Mouse (Mus musculus): Measurements from ENCODE around the gene Suco. TPM values are rescaled to one million over a fixed set of nuclear protein-coding genes. Genes with fewer than 3 reads are reported as not detected.

The Suco gene
- total RNA-seq, 2 experiments from 2014 or later, result 46.0 to 55.5 TPM

DNA sequence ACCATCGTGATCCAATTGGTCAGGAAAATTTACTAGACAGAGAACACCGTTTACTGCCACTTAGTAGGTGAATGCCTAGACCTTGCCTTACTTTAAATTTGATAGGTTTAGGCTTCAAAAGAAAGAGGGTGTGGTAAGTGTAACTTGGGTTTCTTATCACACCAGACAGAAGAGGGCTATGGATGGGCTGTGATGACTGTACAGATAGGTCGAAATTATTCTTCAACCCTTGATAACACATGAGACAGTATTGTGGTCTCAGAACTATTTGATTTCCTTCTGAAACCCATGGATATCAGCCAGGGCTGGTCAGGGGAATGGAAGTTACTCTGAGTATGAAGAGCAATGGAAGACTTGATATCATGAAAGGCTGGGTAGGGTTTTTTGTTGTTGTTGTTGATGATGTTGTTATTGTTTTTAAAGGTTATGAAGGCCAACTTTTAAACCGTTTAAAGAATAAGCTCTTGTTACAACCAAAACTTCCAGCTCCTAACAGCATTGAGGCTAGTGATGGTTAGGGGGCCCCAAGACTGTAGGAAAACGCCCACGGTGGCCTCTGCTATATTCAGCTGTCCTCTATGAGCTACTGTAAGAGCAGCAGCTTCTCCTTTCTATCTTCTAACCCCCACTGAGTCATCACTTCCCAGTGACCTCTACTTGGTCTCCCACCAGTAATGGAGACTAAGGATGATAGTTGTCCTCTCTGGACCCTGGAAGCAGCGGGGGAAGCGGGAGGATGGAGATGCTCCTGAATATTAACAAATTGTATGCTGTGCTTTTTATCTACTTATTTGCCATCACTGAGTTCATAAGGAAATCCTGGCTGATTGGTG, 84.4 kb downstream of the Suco start:
- DNase-seq, result no peak

DNA sequence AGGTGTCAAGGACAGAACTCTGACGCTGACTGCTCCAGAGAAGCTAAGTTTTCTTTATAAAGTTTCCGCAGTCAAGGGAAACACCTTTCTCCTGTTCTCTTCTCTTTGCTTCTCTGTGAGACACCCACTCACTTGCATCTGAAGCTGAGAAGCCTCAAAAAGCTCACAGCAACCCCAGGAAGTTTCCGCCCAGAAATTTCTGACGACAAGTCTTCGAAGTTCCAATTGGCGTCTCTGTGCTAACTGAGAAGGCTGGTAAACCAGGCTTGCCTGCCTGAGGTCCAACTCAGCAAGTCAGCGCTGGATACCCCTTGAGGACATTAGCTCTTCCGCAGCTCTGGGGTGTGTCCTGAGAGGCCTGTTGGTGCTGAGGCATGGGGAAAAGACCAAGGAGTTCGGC, 88.1 kb downstream of the Suco start, which contains the start of gene Fasl:
Fasl (minus strand) TSS at position 157 of the 400 bp plus-strand sequence.
- DNase-seq, result no peak

DNA sequence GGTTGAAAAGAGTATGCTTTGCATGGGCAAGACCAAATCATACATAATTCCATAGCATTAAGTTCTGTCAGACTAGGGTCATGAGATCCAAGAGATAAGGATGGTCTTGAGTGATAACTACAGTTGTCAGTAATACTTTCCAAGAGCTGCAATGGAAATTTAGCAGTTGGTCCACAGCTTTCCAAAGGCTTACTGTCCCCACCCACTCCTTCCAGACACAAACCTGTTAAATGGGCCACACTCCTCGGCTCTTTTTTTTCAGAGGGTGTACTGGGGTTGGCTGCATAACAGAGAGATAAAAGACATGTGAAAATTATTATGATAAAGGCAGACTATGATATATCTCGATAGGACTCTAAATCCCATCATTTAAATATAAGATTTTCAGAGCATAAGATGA, 93.8 kb downstream of the Suco start:
- no peak for DNase-seq

GRCm38 (mm10) chr1:161781594-161781993, 94.9 kb downstream of the Suco start:
- no peak for DNase-seq

- no peak for DNase-seq
These were observed 97.4 kb downstream of the Suco start for GRCm38 (mm10) chr1:161779057-161779456.

- DNase-seq, result no peak
These were observed 101.3 kb downstream of the Suco start for GRCm38 (mm10) chr1:161775151-161775550.

GRCm38 (mm10) chr1:161771293-161771692, 105.2 kb downstream of the Suco start:
- no peak for DNase-seq

GRCm38 (mm10) chr1:161769329-161769728, 107.2 kb downstream of the Suco start:
- DNase-seq, result no peak

DNA sequence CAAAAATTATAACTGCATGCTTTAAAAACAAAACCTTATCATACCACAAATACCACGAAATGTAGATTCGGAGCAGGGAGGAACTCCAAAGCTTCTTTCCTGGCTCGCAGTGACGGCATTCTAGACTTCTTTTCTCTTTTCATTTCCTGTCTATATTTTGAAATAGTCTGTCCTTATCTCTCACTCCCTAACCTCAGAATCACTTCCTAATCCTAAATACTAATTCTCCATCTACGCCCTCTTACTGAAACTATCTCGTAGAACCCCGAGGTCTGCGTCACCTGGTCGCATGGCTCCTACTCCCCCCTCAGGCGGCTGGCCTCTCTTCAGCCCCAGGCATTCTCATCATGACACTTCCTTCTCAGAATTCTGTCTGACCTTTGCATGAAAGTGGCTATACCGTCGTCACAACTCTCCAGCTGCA, 109.4 kb downstream of the Suco start:
- no peak for DNase-seq

DNA sequence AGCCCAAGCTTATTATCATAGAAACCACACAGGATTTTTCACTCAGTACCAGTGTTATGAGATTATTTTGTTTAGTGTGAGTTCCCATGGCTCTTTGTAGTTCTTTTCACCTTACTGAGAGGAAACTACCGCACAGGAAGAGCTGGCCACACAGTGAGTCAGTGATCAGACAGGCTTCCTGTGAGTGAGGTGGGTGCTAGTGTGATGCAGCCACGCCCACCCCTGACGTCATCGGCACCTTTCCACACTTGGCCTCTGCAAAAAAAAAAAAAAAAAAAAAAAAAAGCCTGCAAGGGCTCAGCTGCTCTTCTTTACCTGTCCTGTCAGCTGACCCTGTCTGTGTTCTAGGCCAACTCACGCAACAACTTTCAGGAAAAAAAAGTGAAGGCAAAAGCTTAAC, 109.8 kb downstream of the Suco start:
- peak in 1 of 2 experiments; percentile 54 for DNase-seq

Other genes starting within 250 kb of the Suco start
- gene Fasl, start 88.2 kb downstream of the Suco start, total RNA-seq (2021), result under 1 TPM in 1 of 2 experiments, not detected in 1; 0.17 TPM
- 10 to 100 TPM; 18.9 to 24.0 TPM for gene Pigc, start 92.5 kb upstream of the Suco start, total RNA-seq (2021)
- not detected for gene 4930558K02Rik, start 103.0 kb upstream of the Suco start, total RNA-seq (2021)